Comparison of ENCODE assay signal across 11 mouse cellular contexts in the genomic region with DNA sequence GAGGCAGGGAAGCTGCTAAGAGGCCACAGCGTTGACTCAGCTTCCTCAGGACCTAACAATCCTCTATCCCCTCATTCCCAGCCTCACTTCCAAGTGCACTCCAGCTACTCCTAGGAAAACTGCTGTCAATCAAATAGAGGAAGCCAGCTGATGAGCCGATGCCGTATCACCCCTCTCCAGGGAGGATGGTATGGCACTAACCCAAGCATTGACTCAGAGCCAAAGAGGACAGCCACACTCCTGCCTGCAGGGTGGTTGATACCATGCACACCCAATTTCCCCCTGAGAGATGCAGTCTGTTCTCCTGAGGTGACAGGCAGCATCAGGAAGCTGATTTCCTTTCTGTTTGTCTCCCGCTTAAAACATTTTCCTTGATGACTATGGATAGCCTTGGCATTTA.
DNase-seq lines count a peak whose midpoint lies in the region; ATAC-seq lines count a peak whose summit lies in the region.
"Had no signal": no experiment of that assay in that cellular context is flagged by ENCODE, and none has a peak within 500 bp of the region (broad histone marks: within the 10 kb centered on the region; RNA-seq: fewer than 3 reads in every experiment).

No protein-coding gene starts in this region.

- intact Hi-C loops in left cerebral cortex, postnatal 4 days (cut with DNase I): no loop called here

- peak; percentile 7 for DNase-seq in cerebellum, adult 11 months
- DNase-seq in left cerebral cortex, postnatal 4 days: peak; percentile 68
- DNase-seq in left cerebral cortex, adult 8-10 months (ENCODE audit: low spot score in 2 of 2): no peak
- DNase-seq in MEL-GATA-1-ER (ENCODE audit: extremely low read depth, low read depth): peak; percentile 70
- peak; percentile 13 for DNase-seq in skeletal muscle tissue, adult 2 months (ENCODE audit: low read depth, low spot score)
- DNase-seq in ovary, adult 18-20 months (ENCODE audit: low spot score): no peak
- DNase-seq in urinary bladder, postnatal 10 days (ENCODE audit: low spot score): no peak
- DNase-seq: embryo, embryonic 11 days; kidney, adult 11 months; right cerebral cortex, postnatal 14 days had no signal

- ATAC-seq in cerebellum, adult (ENCODE audit: insufficient number of reproducible peaks, low FRiP score, low TSS enrichment): no peak

Comparison
In these comparisons a context has a peak if more than half of its experiments do, and no peak if none do; other contexts are left out.
1. DNase-seq: peak in cerebellum, adult 11 months (single experiment), left cerebral cortex, postnatal 4 days (single experiment), MEL-GATA-1-ER (single experiment) and skeletal muscle tissue, adult 2 months (single experiment); none in left cerebral cortex, adult 8-10 months (0 of 2), ovary, adult 18-20 months (single experiment) and urinary bladder, postnatal 10 days (single experiment).